Mouse (Mus musculus): Measurements from ENCODE around the gene Smim22. TPM values are rescaled to one million over a fixed set of nuclear protein-coding genes. Genes with fewer than 3 reads are reported as not detected.
A peak's percentile ranks its signal among the peaks of the same experiment; 100 is the strongest.

Smim22 gene
- polyA plus RNA-seq, 1 experiment from 2014 or later, result 1.3 TPM

DNA sequence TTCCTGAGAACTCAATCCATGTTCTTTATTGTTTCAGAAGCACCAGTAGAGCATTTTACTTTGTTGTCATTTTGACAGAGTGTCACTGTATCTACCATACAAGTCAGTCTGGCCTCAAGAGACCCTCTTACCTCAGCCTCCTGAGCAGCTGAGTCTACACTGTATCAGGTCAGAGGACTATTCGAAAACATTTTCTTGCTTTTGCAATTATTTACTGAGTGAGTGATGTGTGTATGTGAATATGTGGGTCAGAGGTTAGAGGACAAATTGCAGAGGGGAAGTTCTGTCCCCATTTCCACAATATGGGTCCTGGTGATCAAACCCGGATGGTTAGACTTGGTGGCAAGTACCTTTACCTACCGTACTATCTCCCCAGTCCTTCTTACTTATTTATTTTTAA, 16.9 kb downstream of the Smim22 start:
- H3K9me3 ChIP-seq (ENCODE audit: control insufficient read depth, low read length), result no peaks in the 10 kb centered on the region
- ATAC-seq, result no peak
- no peaks in the 10 kb centered on the region for H3K27me3 ChIP-seq (replicated peaks; ENCODE audit: control insufficient read depth, insufficient read depth, low read length)
- no peak overlapping the region for H3K4me3 ChIP-seq (replicated peaks; ENCODE audit: low read length)
- H3K36me3 ChIP-seq (ENCODE audit: control insufficient read depth, insufficient read depth), result peaks cover 63% of the 10 kb centered on the region
- H3K4me2 ChIP-seq (ENCODE audit: low read length), result no peak overlapping the region
- H3K9ac ChIP-seq (replicated peaks; ENCODE audit: low read depth, low read length), result no peak overlapping the region
- H3K4me1 ChIP-seq (replicated peaks; ENCODE audit: control insufficient read depth, insufficient read depth, low read length), result no peaks in the 10 kb centered on the region
- H3K27ac ChIP-seq (ENCODE audit: low read length), result no peak overlapping the region
- WGBS, result 91% methylated on average over 3 of the region's 3 CpGs

DNA sequence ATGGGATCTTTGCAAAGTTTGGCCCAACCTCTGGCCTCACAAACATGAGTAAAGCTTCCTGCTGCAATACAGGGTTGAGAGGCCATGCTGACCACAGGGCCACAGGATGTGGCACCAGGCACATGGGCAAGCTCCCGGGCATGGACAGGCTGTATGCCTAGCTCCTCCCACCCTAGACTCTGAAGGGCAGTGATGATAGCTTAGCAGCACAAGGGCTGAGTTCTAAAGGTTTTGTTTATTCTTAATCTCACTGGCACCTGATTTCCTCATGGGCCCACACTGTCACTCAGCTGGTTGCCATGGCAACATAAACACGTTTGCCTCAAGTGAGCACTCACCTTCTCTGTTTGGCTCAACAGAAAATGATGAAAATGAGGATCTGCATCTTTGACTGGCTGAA, 22.8 kb downstream of the Smim22 start:
- Histone ChIP-seq H3K4me2 (ENCODE audit: low read length) (no peak overlapping the region), H3K27ac (ENCODE audit: low read length) (no peak overlapping the region), H3K36me3 (ENCODE audit: control insufficient read depth, insufficient read depth) (peaks cover 59% of the 10 kb centered on the region), H3K4me1 (replicated peaks; ENCODE audit: control insufficient read depth, insufficient read depth, low read length) (no peaks in the 10 kb centered on the region), H3K9ac (replicated peaks; ENCODE audit: low read depth, low read length) (no peak overlapping the region), H3K27me3 (replicated peaks; ENCODE audit: control insufficient read depth, insufficient read depth, low read length) (no peaks in the 10 kb centered on the region), H3K9me3 (ENCODE audit: control insufficient read depth, low read length) (no peaks in the 10 kb centered on the region), H3K4me3 (replicated peaks; ENCODE audit: low read length) (no peak overlapping the region)
- WGBS, result 62% methylated on average over 2 of the region's 2 CpGs
- no peak for ATAC-seq

DNA sequence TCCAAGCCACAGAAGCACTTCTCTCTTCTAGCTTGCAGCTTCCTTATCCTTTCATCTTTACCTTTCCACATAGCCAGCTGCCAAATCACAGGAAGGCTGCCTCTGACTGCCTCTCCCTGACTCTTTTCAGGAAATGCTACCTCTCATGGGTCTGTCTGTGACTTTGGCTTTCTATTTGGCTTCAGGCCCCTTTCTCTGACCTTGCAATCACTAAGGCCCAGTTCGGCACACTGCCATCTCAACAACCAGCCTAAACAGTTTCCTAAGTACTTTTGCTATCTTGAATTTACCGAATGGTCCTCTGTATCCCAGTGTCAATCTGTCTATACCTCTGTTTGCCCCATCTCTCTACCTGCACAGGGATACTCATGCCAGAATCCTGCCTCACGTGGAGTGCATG, 28.5 kb downstream of the Smim22 start:
- Histone ChIP-seq H3K36me3 (ENCODE audit: control insufficient read depth, insufficient read depth) (peaks cover 60% of the 10 kb centered on the region), H3K9me3 (ENCODE audit: control insufficient read depth, low read length) (no peaks in the 10 kb centered on the region), H3K27ac (ENCODE audit: low read length) (no peak overlapping the region), H3K4me2 (ENCODE audit: low read length) (no peak overlapping the region), H3K9ac (replicated peaks; ENCODE audit: low read depth, low read length) (no peak overlapping the region), H3K4me1 (replicated peaks; ENCODE audit: control insufficient read depth, insufficient read depth, low read length) (no peaks in the 10 kb centered on the region), H3K27me3 (replicated peaks; ENCODE audit: control insufficient read depth, insufficient read depth, low read length) (no peaks in the 10 kb centered on the region), H3K4me3 (replicated peaks; ENCODE audit: low read length) (no peak overlapping the region)
- no peak for ATAC-seq
- 98% methylated on average over 3 of the region's 3 CpGs for WGBS

DNA sequence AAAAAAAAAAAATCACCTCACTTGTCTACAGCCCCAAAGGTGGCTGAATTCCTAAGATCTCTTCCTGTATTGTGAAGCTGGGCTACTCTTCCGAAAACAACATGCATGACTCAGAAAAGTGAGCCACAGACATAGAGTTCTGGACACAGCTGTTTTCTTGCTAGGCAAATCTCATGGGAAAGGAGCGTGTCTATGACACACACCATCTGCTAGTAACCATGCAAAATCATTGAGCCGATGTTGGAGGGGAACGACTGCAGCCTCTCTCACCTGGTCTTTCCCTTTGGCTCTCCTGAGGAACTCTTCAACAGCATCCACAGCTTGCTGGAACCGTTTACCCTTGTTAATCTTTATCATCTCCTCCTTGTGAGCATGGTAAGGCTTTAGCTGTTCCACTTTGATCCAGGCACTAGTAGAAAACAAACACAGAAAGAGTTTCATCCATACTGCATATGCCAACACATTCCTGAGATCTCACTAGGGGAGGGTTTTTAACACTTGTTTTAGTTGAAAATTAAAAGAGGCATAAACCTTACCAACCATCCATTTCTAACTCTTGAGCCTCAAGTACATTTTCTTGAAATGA, 29.7 kb downstream of the Smim22 start:
- ATAC-seq, result no peak
- Histone ChIP-seq H3K36me3 (ENCODE audit: control insufficient read depth, insufficient read depth) (peaks cover 55% of the 10 kb centered on the region), H3K4me3 (replicated peaks; ENCODE audit: low read length) (no peak overlapping the region), H3K9ac (replicated peaks; ENCODE audit: low read depth, low read length) (no peak overlapping the region), H3K27ac (ENCODE audit: low read length) (no peak overlapping the region), H3K27me3 (replicated peaks; ENCODE audit: control insufficient read depth, insufficient read depth, low read length) (no peaks in the 10 kb centered on the region), H3K4me2 (ENCODE audit: low read length) (no peak overlapping the region), H3K9me3 (ENCODE audit: control insufficient read depth, low read length) (no peaks in the 10 kb centered on the region), H3K4me1 (replicated peaks; ENCODE audit: control insufficient read depth, insufficient read depth, low read length) (no peaks in the 10 kb centered on the region)
- 95% methylated on average over 5 of the region's 5 CpGs for WGBS

DNA sequence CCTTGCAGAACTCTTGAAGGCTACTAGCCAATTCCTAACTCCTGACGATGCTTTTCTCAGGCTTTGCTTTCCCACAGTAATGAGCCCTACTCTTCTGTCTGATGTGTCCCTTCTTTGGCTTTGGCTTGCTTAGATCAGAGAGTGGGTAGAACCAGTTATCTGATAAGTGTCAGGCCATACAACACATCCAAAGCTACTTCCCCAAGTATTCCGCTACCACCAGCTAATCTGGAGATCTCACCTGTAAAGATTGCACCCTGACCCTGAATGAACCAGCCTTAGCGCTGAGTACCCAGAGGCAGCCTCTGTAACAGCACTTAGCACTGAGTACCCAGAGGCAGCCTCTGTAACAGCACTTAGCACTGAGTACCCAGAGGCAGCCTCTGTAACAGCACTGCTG, 38.2 kb downstream of the Smim22 start:
- no peaks in the 10 kb centered on the region for H3K9me3 ChIP-seq (ENCODE audit: control insufficient read depth, low read length)
- H3K4me2 ChIP-seq (ENCODE audit: low read length), result no peak overlapping the region
- H3K4me1 ChIP-seq (replicated peaks; ENCODE audit: control insufficient read depth, insufficient read depth, low read length), result peaks cover 10% of the 10 kb centered on the region
- H3K36me3 ChIP-seq (ENCODE audit: control insufficient read depth, insufficient read depth), result peaks cover 36% of the 10 kb centered on the region
- 95% methylated on average over 3 of the region's 3 CpGs for WGBS
- no peak overlapping the region for H3K9ac ChIP-seq (replicated peaks; ENCODE audit: low read depth, low read length)
- no peak overlapping the region for H3K4me3 ChIP-seq (replicated peaks; ENCODE audit: low read length)
- no peaks in the 10 kb centered on the region for H3K27me3 ChIP-seq (replicated peaks; ENCODE audit: control insufficient read depth, insufficient read depth, low read length)
- no peak for ATAC-seq
- H3K27ac ChIP-seq (ENCODE audit: low read length), result no peak overlapping the region

DNA sequence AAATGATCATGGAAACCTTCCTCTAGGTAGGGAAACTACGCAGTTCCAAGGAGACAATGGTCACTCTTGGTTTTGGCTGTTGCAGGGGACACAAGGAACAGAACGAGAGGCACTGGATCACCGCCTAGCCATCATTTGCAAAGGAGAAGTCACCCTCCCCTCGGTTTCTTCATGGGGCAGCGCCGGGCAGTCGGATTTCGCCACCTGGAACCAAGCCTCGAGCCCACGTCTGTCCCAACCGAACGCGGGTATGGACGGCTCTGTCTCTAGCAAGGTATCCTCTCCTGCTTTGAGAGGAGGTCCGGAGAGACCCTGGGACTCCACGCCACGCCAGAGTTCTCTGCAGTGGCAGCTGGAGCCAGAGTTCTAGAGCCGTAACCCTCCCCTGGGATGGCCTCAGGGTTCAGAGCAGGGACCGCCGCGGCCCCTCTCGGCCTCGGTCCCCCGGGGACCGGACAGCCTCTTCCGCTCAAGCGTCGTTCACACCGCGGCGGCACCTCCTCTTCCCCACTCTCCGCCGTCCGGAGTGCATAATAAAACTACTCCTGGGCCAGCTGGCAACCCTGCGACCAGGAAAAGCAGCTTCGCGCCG, 42.2 kb downstream of the Smim22 start:
- H3K4me1 ChIP-seq (replicated peaks; ENCODE audit: control insufficient read depth, insufficient read depth, low read length), result peaks cover 26% of the 10 kb centered on the region
- H3K27me3 ChIP-seq (replicated peaks; ENCODE audit: control insufficient read depth, insufficient read depth, low read length), result no peaks in the 10 kb centered on the region
- H3K27ac ChIP-seq (ENCODE audit: low read length), result peak overlapping the region; percentile 89
- peak overlapping the region; percentile 92 for H3K9ac ChIP-seq (replicated peaks; ENCODE audit: low read depth, low read length)
- ATAC-seq, result peak; percentile 30
- peak overlapping the region; percentile 98 for H3K4me3 ChIP-seq (replicated peaks; ENCODE audit: low read length)
- WGBS, result 0% methylated on average over 38 of the region's 38 CpGs
- peak overlapping the region; percentile 72 for H3K4me2 ChIP-seq (ENCODE audit: low read length)
- no peaks in the 10 kb centered on the region for H3K9me3 ChIP-seq (ENCODE audit: control insufficient read depth, low read length)
- peaks cover 19% of the 10 kb centered on the region for H3K36me3 ChIP-seq (ENCODE audit: control insufficient read depth, insufficient read depth)

DNA sequence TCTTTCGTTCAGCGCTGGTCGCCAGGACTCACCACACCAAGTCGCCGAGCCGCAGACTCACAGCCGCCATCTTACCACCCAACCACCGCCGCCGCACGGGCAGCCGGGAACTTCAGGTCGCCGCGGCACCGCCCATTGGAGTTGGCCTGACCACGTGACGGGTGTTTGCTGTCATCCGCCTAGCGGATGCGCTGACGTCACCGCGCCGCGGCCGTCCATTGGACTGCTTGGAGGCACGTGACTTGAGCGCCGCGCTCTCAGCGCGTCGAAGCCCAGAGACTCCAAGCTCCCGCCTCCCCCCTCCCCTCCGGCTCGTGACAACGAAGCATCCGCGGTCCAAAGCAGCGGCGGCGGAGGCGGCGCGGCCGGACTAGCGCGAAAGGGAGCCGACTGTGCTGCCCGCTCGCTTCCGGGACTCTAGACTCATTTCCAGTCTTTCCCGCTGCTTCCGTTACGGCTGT, 42.7 kb downstream of the Smim22 start, which contains the start of the genes Glyr1 and Ubn1:
Gene Glyr1 (minus strand): TSS at position 90 of the 461 bp plus-strand sequence.
Gene Ubn1 (plus strand): TSS at position 284 of the 461 bp plus-strand sequence.
- Histone ChIP-seq H3K27ac (ENCODE audit: low read length) (peak within 1 kb of the TSS; percentile 98), H3K36me3 (ENCODE audit: control insufficient read depth, insufficient read depth) (peaks cover 16% of the 10 kb centered on the region), H3K4me2 (ENCODE audit: low read length) (peak within 1 kb of the TSS; percentile 85), H3K4me3 (replicated peaks; ENCODE audit: low read length) (peak within 1 kb of the TSS; percentile 98), H3K9ac (replicated peaks; ENCODE audit: low read depth, low read length) (peak within 1 kb of the TSS; percentile 94), H3K4me1 (replicated peaks; ENCODE audit: control insufficient read depth, insufficient read depth, low read length) (peaks cover 26% of the 10 kb centered on the region), H3K9me3 (ENCODE audit: control insufficient read depth, low read length) (no peaks in the 10 kb centered on the region), H3K27me3 (replicated peaks; ENCODE audit: control insufficient read depth, insufficient read depth, low read length) (no peaks in the 10 kb centered on the region)
- peak; percentile 99 for ATAC-seq
- under 1% methylated on average over 56 of the region's 56 CpGs for WGBS

DNA sequence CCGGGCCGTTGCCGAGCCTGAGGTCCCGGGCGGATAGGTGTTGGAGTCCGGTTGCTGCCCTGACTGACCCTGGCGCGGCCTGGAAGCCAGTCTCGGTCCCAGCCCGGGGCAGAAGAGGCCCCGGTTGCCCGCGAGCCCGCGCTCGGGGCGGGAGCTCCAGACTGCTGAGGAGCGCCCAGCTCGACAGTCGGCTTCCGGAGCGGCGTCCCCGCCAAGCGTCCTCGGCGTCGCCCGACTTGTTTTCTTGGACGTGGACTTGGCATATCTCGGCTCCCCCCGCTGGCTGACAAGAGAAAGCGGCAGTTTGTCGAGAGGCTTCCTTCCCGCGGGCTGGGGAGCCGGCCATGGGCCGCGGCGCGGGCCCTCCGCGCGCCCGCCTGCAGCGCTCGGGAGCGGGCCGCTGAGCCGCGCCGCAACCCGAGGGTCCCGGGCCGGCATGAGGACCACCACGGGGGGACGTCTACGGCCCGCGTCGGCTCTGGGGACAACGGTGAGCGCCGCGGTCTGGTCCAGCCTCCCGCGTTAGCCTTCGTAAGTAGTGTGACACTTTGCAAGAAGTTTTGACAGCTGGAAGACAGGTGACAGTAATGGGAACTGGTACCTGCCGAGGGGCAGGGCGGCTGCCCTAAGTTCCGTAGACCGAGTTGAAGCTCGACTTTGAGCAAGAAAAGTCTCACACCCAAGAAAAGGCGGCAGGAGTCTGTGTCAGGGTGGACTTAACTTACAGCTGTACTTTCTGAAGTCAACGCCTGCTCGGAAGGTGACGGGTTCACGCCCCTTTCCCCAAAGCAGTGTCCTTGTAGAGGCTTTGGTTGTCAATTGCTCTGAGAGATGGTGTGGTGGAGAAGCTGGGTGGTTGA, 43.4 kb downstream of the Smim22 start:
- Histone ChIP-seq H3K9me3 (ENCODE audit: control insufficient read depth, low read length) (no peaks in the 10 kb centered on the region), H3K27ac (ENCODE audit: low read length) (peak overlapping the region; percentile 98), H3K4me2 (ENCODE audit: low read length) (peak overlapping the region; percentile 85), H3K36me3 (ENCODE audit: control insufficient read depth, insufficient read depth) (peaks cover 11% of the 10 kb centered on the region), H3K4me1 (replicated peaks; ENCODE audit: control insufficient read depth, insufficient read depth, low read length) (peaks cover 26% of the 10 kb centered on the region), H3K27me3 (replicated peaks; ENCODE audit: control insufficient read depth, insufficient read depth, low read length) (no peaks in the 10 kb centered on the region), H3K4me3 (replicated peaks; ENCODE audit: low read length) (peak overlapping the region; percentile 98), H3K9ac (replicated peaks; ENCODE audit: low read depth, low read length) (peak overlapping the region; percentile 94)
- under 1% methylated on average over 78 of the region's 78 CpGs for WGBS
- ATAC-seq, result peak; percentile 64

Measured in forebrain, embryonic 16.5 days (tissue).